Mouse (Mus musculus) spleen, postnatal 4 days (tissue): ENCODE data around the gene Ccdc114.
A peak's percentile ranks its signal among the peaks of the same experiment; 100 is the strongest.
"Not testable (repeated sequence)": the region's sequence is repeated elsewhere in the genome, so short reads cannot be mapped to it uniquely, and the experiment has no call there.

Experiments
- DNase-seq, 2 experiments: peaks; one replicate each; pipeline ENCODE4 v3.0.0; 2022; ENCODE audit warnings: low spot score in 2 of 2

The Ccdc114 gene

DNA sequence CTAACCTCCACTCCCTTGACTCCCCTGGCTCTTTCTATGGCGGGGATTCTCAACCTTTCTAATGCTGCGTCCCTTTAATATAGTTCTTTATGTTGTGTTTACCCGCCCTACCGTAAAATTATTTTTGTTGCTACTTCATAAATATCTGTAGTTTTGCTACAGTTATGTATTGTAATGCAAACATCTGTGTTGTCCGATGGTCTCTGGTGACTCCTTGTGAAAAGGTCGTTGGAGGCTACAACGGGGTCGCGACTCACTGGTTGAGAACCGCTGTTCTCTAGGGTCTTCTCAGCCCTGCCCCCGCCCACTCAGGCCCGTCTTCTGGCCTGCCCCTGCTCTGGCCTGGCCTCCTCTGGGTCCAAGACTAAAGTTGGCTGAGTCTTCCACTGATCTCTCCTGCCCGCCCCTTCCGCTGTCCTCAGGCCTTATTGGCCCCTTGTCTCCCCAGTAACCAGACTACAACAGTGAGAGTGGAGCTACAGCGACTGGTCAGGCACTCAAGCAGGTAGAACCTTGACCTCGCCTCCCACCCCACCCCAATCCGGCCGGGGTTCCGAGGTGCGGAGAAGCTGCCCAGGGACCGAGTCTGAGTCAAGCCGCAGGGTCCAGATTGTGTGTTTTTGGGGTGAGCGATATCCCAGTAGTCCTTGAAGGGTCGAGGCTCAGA is at the start of gene Ccdc114:
Ccdc114 (plus strand) TSS at position 311 of the 667 bp plus-strand sequence.
- DNase-seq: peak; percentile 67 to 83

GRCm38 (mm10) chr7:45876895-45877294 is 47.0 kb upstream of the Ccdc114 start:
- no peak for DNase-seq

- not testable (repeated sequence) for DNase-seq
Measured at GRCm38 (mm10) chr7:45878278-45878677, 45.6 kb upstream of the Ccdc114 start, which contains the start of gene Grin2d. Gene Grin2d, minus strand, starts transcription at chr7:45878378.

GRCm38 (mm10) chr7:45880531-45880930 is 43.3 kb upstream of the Ccdc114 start:
- no peak for DNase-seq

DNA sequence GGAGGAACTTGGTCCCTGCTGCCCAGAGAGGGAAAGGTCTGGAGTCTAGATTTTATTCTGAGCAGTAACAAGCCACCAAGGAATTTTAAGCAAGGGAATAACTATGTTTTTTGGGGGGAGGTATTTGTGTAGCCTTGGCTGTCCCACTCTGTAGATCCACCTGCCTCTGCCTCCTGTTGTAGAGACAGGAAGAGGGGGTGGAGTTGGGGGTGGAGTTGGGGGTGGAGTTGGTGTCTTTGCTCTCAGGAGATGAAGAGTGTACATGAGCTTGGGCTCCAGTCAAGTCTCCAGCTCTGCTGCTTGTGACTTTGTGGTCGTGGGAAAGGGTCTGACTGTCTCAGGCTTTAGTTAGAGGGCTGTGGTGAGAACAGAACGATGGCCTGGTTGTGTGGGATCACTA is 42.9 kb upstream of the Ccdc114 start:
- no peak for DNase-seq

DNA sequence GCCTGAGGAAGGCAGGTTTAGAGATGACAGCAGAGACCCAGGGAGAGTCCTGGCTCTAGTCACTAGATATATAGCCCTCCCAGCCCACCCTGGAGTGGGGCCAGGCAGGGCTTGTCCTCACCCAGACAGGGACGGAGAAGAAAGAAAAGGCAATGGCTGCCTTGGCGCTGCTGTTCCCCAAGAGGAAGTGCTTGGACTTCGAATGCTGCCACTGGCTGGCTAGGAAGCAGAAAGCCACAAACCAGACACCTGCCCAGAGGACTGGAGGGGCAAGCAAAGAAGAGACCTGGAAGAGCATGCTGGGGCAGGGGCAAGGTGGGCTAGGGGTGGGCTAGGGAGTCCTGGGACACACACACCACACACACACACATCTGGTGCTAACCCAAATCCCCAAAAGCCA is 36.6 kb upstream of the Ccdc114 start:
- no peak for DNase-seq

DNA sequence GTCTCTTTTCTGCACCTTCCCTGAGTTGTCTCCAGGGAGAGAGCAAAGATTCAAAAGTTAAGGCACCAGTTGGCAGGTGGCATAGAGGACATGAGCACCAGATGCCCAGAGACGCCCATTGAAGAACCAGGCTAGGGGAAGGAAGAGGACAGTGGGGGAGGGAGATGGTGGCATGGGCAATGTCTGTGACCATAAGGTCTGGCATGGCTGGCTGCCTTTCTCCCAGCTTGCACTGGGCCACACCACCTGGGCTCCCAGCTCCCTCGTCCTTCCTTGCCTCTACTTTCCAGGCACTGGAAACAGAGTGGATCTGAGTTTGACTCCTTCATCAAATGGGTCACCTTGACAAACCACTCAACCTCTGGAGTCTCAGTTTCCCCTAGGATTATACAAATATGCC is 31.2 kb upstream of the Ccdc114 start:
- DNase-seq: no peak

GRCm38 (mm10) chr7:45895931-45896516 is 27.8 kb upstream of the Ccdc114 start:
- DNase-seq: no peak

DNA sequence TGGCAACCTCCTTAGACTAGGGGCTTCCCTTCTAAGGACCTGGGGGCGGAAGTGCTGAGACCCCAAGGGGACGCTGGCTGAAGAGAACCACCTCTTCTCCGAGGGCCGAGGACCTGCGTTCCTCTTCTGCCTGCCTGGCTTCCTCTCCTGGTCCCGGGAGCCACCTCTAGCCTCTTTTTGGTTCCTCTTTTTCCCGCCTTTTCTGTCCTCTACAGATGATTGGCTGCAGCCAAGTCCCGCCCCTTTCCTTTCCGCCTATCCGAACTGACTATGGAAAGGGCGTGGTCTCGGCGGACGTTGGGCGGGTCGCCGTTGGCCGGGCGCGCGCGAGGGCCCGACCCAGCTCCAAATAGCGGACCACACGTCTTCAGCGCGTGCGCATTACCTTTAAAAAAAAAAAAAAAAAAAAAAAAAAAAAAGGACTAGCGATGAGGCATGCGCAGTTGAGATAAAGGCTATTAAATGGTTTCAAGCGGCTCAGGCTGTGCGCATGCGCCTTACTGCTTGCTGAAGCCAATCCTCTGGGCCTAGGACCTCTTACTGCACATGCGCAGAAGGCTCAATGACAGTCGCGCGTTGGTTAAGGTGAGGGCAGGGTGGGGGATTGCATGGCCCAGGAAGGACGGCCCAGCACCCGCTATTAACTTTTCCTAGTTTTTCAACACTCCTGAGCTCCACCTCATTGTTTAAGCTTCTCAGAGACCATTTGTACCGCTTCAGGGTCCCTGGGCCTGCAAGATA is 27.2 kb upstream of the Ccdc114 start, which contains the start of the genes Syngr4 and Tmem143:
Syngr4 (minus strand) TSS at position 198 of the 741 bp plus-strand sequence.
Tmem143 (plus strand) TSS at position 425 of the 741 bp plus-strand sequence.
- DNase-seq: peak; percentile 97

- peak; percentile 60 to 83 for DNase-seq
Measured at GRCm38 (mm10) chr7:45897258-45897757, 26.6 kb upstream of the Ccdc114 start.

- not testable (repeated sequence) for DNase-seq
Measured at GRCm38 (mm10) chr7:45898125-45898524, 25.7 kb upstream of the Ccdc114 start.

DNA sequence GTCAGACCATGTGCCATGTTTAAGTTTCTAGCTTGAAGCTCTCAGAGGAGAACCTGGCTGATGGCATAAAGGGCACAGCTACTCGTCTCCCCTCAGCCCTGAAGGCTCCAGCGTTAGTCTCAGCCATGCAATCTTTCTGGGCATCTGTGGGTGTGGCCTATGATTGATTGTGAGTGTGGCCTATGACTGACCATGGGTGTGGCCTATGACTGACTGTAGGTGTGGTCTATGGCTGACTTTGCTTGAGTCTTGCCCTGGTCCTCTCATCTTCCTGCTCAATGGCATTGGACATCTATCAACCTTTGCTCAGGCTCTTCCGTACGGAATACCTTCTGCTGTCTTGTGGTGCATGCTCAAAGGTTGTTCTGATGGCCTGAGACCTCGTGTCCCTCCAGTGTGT is 22.3 kb upstream of the Ccdc114 start:
- peak in 1 of 2 experiments; percentile 61 for DNase-seq

- DNase-seq: no peak
Measured at GRCm38 (mm10) chr7:45902481-45903002, 21.3 kb upstream of the Ccdc114 start.

DNA sequence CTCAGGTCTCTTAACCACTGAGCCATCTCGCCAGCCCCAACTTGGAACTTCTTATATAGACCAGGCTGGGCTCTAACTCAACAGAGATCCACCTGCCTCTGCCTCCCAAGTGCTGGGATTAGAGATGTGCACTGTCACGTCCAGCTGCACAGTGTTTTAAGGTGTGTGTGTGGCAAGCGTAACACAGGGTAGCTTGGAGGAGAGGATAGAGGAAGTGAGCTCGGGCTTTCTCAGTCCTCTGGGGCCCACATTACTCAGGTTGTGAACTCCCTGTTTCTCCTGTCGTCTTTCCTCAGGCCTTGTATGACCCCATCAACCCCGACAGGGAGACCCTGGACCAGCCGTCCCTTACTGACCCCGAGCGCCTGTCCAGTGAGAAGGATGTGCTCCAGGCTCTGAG is 17.2 kb upstream of the Ccdc114 start:
- no peak for DNase-seq

GRCm38 (mm10) chr7:45908384-45908783 is 15.5 kb upstream of the Ccdc114 start:
- no peak for DNase-seq

- DNase-seq: no peak
Measured at GRCm38 (mm10) chr7:45909145-45909544, 14.7 kb upstream of the Ccdc114 start.

DNA sequence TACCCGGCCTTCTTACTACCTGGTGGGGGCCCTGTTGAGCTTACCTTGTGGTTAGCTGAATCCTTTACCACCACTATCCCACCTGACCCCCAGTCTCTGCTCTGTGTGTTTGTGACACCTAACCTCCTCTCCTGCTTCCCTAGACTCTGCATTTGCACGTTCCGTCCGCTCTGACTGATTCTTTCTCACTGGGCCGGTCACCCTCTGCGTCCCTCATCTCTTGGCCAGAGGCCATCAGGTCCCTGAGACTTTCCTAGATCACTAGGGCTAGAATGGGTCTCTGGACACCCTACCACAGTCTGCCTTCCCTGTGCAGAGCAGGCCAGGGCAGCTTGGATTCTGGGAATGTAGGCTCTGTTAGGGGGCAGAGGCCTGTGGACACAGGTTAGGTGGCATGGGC is 9.8 kb upstream of the Ccdc114 start:
- DNase-seq: no peak

GRCm38 (mm10) chr7:45915011-45915410 is 8.9 kb upstream of the Ccdc114 start:
- no peak for DNase-seq

- DNase-seq: peak; percentile 82 to 86
Measured at GRCm38 (mm10) chr7:45916056-45917003, 7.5 kb upstream of the Ccdc114 start.

DNA sequence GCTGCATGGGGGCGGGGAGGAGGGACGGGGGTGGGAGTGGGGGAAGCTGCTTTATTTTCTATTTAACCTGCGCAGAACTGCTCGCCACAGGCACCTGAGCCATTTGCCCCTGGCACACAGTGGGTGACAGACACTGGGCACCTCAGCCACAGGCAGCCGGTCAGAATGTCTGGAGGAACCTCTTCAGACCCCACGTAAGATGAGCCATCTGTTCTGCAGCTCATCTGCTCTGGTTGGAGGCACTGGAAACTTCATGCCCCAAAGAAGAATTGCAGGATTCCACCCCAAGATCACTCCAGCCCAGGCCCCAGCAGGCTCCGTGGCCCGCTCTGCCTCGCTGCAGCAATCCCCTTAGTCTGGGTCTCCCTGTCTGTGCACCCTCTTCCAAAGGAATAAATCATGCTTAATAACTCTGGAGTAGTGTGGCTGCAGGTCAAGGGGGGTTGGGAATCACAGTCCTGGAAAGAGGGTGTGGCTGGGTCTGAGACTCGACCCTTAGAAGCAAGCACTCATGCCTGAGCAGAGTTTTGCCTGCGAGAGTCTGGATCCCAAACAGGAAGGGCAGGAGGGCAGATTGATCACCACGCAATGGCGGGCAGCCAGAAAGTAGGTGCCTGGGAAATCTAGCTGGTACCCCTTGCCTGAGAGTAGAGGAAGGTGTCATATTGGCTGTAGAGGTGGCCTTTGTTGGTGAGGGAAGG is 6.7 kb upstream of the Ccdc114 start:
- no peak for DNase-seq
